ENCODE assay signal across 28 mouse cellular contexts in the genomic region with DNA sequence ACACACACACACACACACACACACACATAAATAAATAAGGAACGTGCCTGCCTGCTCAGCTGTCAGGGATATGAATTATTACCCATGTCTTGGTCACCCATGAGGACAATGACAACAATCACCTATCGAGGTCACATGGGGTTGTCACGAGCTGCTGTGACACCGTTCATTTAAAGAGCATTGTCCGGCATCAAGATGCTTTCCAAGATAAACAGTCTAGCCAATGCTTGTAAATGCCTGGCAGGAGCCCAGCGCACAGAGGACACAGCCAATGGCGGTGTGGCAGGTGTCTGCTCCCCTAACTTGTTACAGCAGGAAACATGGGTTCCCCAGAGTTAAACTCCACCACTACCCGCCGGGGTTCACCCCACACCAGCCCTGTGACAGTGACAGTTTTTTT. TPM values are rescaled to one million over a fixed set of nuclear protein-coding genes. Genes with fewer than 3 reads are reported as not detected.
A peak's percentile ranks its signal among the peaks of the same experiment; 100 is the strongest.
DNase-seq lines count a peak whose midpoint lies in the region; ATAC-seq and TF ChIP-seq lines count a peak whose summit lies in the region.
"Had no signal": no experiment of that assay in that cellular context is flagged by ENCODE, and none has a peak within 500 bp of the region (broad histone marks: within the 10 kb centered on the region; RNA-seq: fewer than 3 reads in every experiment).

No protein-coding gene starts in this region.

- no peaks in the 10 kb centered on the region for H3K36me3 ChIP-seq in kidney, adult 2 months (ENCODE audit: control insufficient read depth, insufficient read depth, low read length)
- no peaks in the 10 kb centered on the region for H3K36me3 ChIP-seq in kidney, embryonic 15.5 days
- H3K36me3 ChIP-seq in liver, embryonic 13.5 days, result no peaks in the 10 kb centered on the region
- H3K36me3 ChIP-seq: heart, embryonic 13.5 days; limb, embryonic 10.5 days; limb, embryonic 15.5 days; midbrain, embryonic 12.5 days; neural tube, embryonic 12.5 days had no signal

- H3K4me3 ChIP-seq in kidney, adult 2 months (ENCODE audit: insufficient read depth, low read depth, low read length), result no peak overlapping the region
- H3K4me3 ChIP-seq in kidney, embryonic 15.5 days (replicated peaks), result no peak overlapping the region
- no peak overlapping the region for H3K4me3 ChIP-seq in liver, embryonic 13.5 days (replicated peaks)
- H3K4me3 ChIP-seq: forebrain, embryonic 13.5 days; heart, embryonic 13.5 days; limb, embryonic 10.5 days; limb, embryonic 15.5 days; megakaryocyte, embryonic 14.5 days; midbrain, embryonic 12.5 days; myocyte; neural tube, embryonic 12.5 days had no signal

- no peak for TF ChIP-seq CTCF in kidney, adult 2 months (conservative IDR thresholded peaks at IDR 0.05; ENCODE audit: insufficient read depth, insufficient read length, low read depth, low read length)

- no peak overlapping the region for H3K4me2 ChIP-seq in kidney, embryonic 15.5 days
- no peak overlapping the region for H3K4me2 ChIP-seq in liver, embryonic 13.5 days
- H3K4me2 ChIP-seq: forebrain, embryonic 13.5 days; heart, embryonic 13.5 days; limb, embryonic 15.5 days; midbrain, embryonic 12.5 days; neural tube, embryonic 12.5 days had no signal

- H3K4me1 ChIP-seq in kidney, adult 2 months (ENCODE audit: control insufficient read depth, insufficient read depth, low read length), result peaks cover 6% of the 10 kb centered on the region; the same call in 1 of the 2 replicates
- H3K4me1 ChIP-seq in kidney, embryonic 15.5 days, result peaks cover 47% of the 10 kb centered on the region
- peaks cover 66% of the 10 kb centered on the region for H3K4me1 ChIP-seq in liver, embryonic 13.5 days (replicated peaks)

- no peaks in the 10 kb centered on the region for H3K9me3 ChIP-seq in kidney, embryonic 15.5 days (replicated peaks)
- H3K9me3 ChIP-seq in liver, embryonic 13.5 days (replicated peaks), result no peaks in the 10 kb centered on the region
- H3K9me3 ChIP-seq: forebrain, embryonic 13.5 days; heart, embryonic 13.5 days; limb, embryonic 10.5 days; limb, embryonic 15.5 days; megakaryocyte, embryonic 14.5 days; midbrain, embryonic 12.5 days; neural tube, embryonic 12.5 days had no signal

- H3K9ac ChIP-seq in kidney, embryonic 15.5 days, result no peak overlapping the region
- no peak overlapping the region for H3K9ac ChIP-seq in liver, embryonic 13.5 days
- H3K9ac ChIP-seq: forebrain, embryonic 13.5 days; heart, embryonic 13.5 days; limb, embryonic 15.5 days; midbrain, embryonic 12.5 days; neural tube, embryonic 12.5 days had no signal

- no peak overlapping the region for H3K27ac ChIP-seq in kidney, adult 2 months (ENCODE audit: insufficient read depth, low read depth, low read length)
- no peak overlapping the region for H3K27ac ChIP-seq in kidney, embryonic 15.5 days
- peak overlapping the region; percentile 99 for H3K27ac ChIP-seq in liver, embryonic 13.5 days
- H3K27ac ChIP-seq: forebrain, embryonic 13.5 days; heart, embryonic 13.5 days; kidney, postnatal 0 days; limb, embryonic 10.5 days; limb, embryonic 15.5 days; midbrain, embryonic 12.5 days; neural tube, embryonic 12.5 days had no signal

- DNase-seq in kidney, adult 2 months, result peak; percentile 43
- DNase-seq in lung, postnatal 36 days, result peak; percentile 45
- DNase-seq in lung, adult 18-20 months, result no peak
- DNase-seq in liver, embryonic 13.5 days, result no peak
- no peak for DNase-seq in embryo, embryonic 10.5 days (ENCODE audit: low spot score)
- DNase-seq in layer of hippocampus, postnatal 25 days (ENCODE audit: extremely low spot score in 1 of 2, low spot score in 1 of 2), result no peak
- DNase-seq: adrenal gland, adult 8-10 months; right cerebral cortex, adult 18-20 months had no signal

- no peak for TF ChIP-seq POLR2A in kidney, adult 2 months (IDR thresholded peaks at IDR 0.05; ENCODE audit: low read depth, low read length)

- no peak for ATAC-seq in kidney, embryonic 15.5 days (replicated peaks; ENCODE audit: low FRiP score)
- ATAC-seq in liver, embryonic 13.5 days (ENCODE audit: low read depth), result no peak
- ATAC-seq: activated CD4-positive, CD25-positive, alpha-beta regulatory T cell, adult 4 months; forebrain, embryonic 13.5 days; hindbrain, embryonic 16.5 days had no signal

- WGBS in kidney, adult 2 months, result 52% methylated on average over 9 of the region's 9 CpGs
- 74% methylated on average over 9 of the region's 9 CpGs for WGBS in kidney, embryonic 15.5 days
- WGBS in liver, embryonic 13.5 days (ENCODE audit: insufficient replicate concordance), result 77% methylated on average over 9 of the region's 9 CpGs

- H3K27me3 ChIP-seq in kidney, adult 2 months (replicated peaks; ENCODE audit: control insufficient read depth, insufficient read depth, low read length), result no peaks in the 10 kb centered on the region
- H3K27me3 ChIP-seq in kidney, embryonic 15.5 days, result no peaks in the 10 kb centered on the region
- no peaks in the 10 kb centered on the region for H3K27me3 ChIP-seq in liver, embryonic 13.5 days
- H3K27me3 ChIP-seq: forebrain, embryonic 13.5 days; heart, embryonic 13.5 days; limb, embryonic 15.5 days; midbrain, embryonic 12.5 days; neural tube, embryonic 12.5 days had no signal

RNA-seq across cellular contexts. Expression of a gene that starts 12.9 kb away (rescaled TPM):
- 0.34 and 0.57 TPM in 2 replicates for polyA plus RNA-seq in kidney, adult 2 months (2012; rRNA removed)
- 0.12 and 0.23 TPM in 2 replicates for polyA plus RNA-seq in kidney, embryonic 15.5 days (2015; fragmentation: Nextera tagmentation; extraction: Ambion mirVana)
- polyA plus RNA-seq in liver, embryonic 13.5 days (2015; fragmentation: Nextera tagmentation; extraction: Ambion mirVana), result 0.08 and 0.15 TPM in 2 replicates
- total RNA-seq in layer of hippocampus, postnatal 25 days (2021), result 1 to 10 TPM; 3.1 to 3.9 TPM
- polyA plus RNA-seq: hindbrain, embryonic 11.5 days; myocyte had no signal

RNA-seq across cellular contexts. Expression of a gene that starts 15.6 kb away (rescaled TPM):
- 0.12 and 0.13 TPM in 2 replicates for polyA plus RNA-seq in kidney, adult 2 months (2012; rRNA removed)
- polyA plus RNA-seq in kidney, embryonic 15.5 days (2015; fragmentation: Nextera tagmentation; extraction: Ambion mirVana), result 0.21 TPM in 1 of 2 replicates, not detected in the other
- polyA plus RNA-seq in liver, embryonic 13.5 days (2015; fragmentation: Nextera tagmentation; extraction: Ambion mirVana), result 0.45 and 0.46 TPM in 2 replicates
- not detected for total RNA-seq in layer of hippocampus, postnatal 25 days (2021)
- total RNA-seq: adrenal gland, adult 8-10 months; gastrocnemius, postnatal 14 days; granulocyte monocyte progenitor cell, adult 5-6 weeks; heart, postnatal 10 days; left cerebral cortex, postnatal 10 days had no signal
- polyA plus RNA-seq: CD4-positive, CD25-positive, alpha-beta regulatory T cell, adult 4 months; embryonic facial prominence, embryonic 11.5 days; forebrain, embryonic 13.5 days; hindbrain, embryonic 16.5 days; intestine, embryonic 14.5 days; kidney, postnatal 0 days; limb, embryonic 15.5 days; midbrain, embryonic 12.5 days; myocyte; neural tube, embryonic 12.5 days had no signal

RNA-seq across cellular contexts. Expression of a gene that starts 23.7 kb away (rescaled TPM):
- 30.8 and 32.0 TPM in 2 replicates for polyA plus RNA-seq in kidney, adult 2 months (2012; rRNA removed)
- polyA plus RNA-seq in kidney, embryonic 15.5 days (2015; fragmentation: Nextera tagmentation; extraction: Ambion mirVana), result 88.8 and 91.5 TPM in 2 replicates
- polyA plus RNA-seq in liver, embryonic 13.5 days (2015; fragmentation: Nextera tagmentation; extraction: Ambion mirVana), result 65.8 and 78.6 TPM in 2 replicates
- 10 to 100 TPM; 67.1 to 75.4 TPM for total RNA-seq in layer of hippocampus, postnatal 25 days (2021)

Comparison
In these comparisons a context has a peak if more than half of its experiments do, and no peak if none do; other contexts are left out.
1. DNase-seq: peak in kidney, adult 2 months (single experiment) and lung, postnatal 36 days (single experiment); none in lung, adult 18-20 months (0 of 2), liver, embryonic 13.5 days (single experiment), embryo, embryonic 10.5 days (single experiment) and layer of hippocampus, postnatal 25 days (0 of 2).